Mouse (Mus musculus) liver, embryonic 15.5 days (tissue): ENCODE measurements around the gene Chaf1b. TPM values are rescaled to one million over a fixed set of nuclear protein-coding genes. Genes with fewer than 3 reads are reported as not detected.

Source experiments
- ATAC-seq: fragments of 200-750 bp; cut with Nextera tagmentation; 2 replicates; pipeline ENCODE4 v1.8.0; 2017; ENCODE audit warnings: moderate number of reproducible peaks, mild to moderate bottlenecking, moderate library complexity; ENCODE audit not compliant: insufficient read depth
- H3K27ac ChIP-seq: fragments of 300-500 bp; sonication (generic); replicated peaks from 2 replicates; pipeline ENCODE4 v1.5.1; 2015; ENCODE audit warnings: mild to moderate bottlenecking, inconsistent platforms
- H3K27me3 ChIP-seq: fragments of 300-500 bp; sonication (generic); 2 replicates; pipeline ENCODE4 v1.6.1; 2015; ENCODE audit warnings: mild to moderate bottlenecking, inconsistent platforms
- H3K36me3 ChIP-seq: fragments of 300-500 bp; sonication (generic); replicated peaks from 2 replicates; pipeline ENCODE4 v1.6.1; 2015; ENCODE audit warnings: moderate library complexity, mild to moderate bottlenecking, inconsistent platforms
- H3K4me1 ChIP-seq: fragments of 300-500 bp; sonication (generic); replicated peaks from 2 replicates; pipeline ENCODE4 v1.6.1; 2015; ENCODE audit warnings: inconsistent platforms
- H3K4me2 ChIP-seq: fragments of 300-500 bp; sonication (generic); 2 replicates; pipeline ENCODE4 v1.6.1; 2015; ENCODE audit warnings: moderate library complexity, mild to moderate bottlenecking, inconsistent platforms
- H3K4me3 ChIP-seq: fragments of 300-500 bp; sonication (generic); replicated peaks from 2 replicates; pipeline ENCODE4 v1.5.1; 2015; ENCODE audit warnings: mild to moderate bottlenecking, inconsistent platforms
- H3K9ac ChIP-seq: fragments of 300-500 bp; sonication (generic); 2 replicates; pipeline ENCODE4 v1.6.1; 2015; ENCODE audit warnings: moderate library complexity, mild to moderate bottlenecking, inconsistent platforms
- H3K9me3 ChIP-seq: fragments of 300-500 bp; sonication (generic); replicated peaks from 2 replicates; pipeline ENCODE4 v1.6.1; 2016; ENCODE audit warnings: inconsistent platforms
- WGBS: fragments of 180-500 bp; shearing (Covaris S2); methylation state at CpG from one replicate; pipeline ENCODE4 v1.1.7; 2015; ENCODE audit warnings: mixed read lengths; ENCODE audit not compliant: insufficient replicate concordance; 5-methylcytosine and 5-hydroxymethylcytosine counted together
- polyA plus RNA-seq: library from polyadenylated mRNA; unstranded; fragments of >200 nt; fragmentation: Nextera tagmentation; extraction: Ambion mirVana; gene quantifications from 2 replicates; pipeline ENCODE4 v1.2.1, GENCODE M21; 2015

The Chaf1b gene
- polyA plus RNA-seq, 1 experiment from 2014 or later = 40.3 TPM

DNA sequence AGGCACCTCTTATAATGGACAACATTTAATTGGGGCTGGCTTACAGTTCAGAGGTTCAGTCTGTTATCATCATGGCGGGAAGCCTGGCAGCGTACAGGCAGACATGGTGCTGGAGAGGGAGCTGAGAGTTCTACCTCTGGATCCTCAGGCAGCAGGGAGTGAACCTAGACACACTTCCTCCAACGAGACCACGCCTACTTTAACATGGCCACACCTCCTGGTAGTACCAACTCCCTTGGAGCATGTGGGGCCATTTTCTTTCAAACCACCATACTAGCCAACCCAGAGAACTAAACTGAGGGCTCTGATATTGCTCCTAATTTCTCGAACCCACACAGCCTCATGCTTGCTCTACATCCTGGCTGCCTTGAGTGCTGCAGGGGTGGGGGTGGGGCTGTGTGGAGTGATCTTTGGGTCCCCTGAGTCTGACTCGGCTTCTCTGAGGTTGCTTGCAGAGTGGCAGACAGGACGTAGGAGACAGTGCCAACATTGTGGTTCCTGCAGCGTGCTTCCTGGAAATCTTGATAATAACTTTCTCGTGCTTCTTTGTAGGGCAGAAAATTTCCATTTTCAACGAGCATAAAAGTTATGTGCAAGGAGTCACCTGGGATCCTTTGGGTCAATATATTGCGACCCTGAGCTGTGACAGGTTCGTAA, 7.4 kb downstream of the Chaf1b start:
- no peaks in the 10 kb centered on the region for H3K27me3 ChIP-seq
- 0 out of 2 replicates have a peak, but pooled peaks cover 6% of the 10 kb centered on the region for H3K4me1 ChIP-seq
- H3K36me3 ChIP-seq = peaks cover 98% of the 10 kb centered on the region
- no peak overlapping the region for H3K27ac ChIP-seq
- H3K4me2 ChIP-seq = no peak overlapping the region
- WGBS = 64% methylated on average over 12 of the region's 12 CpGs
- ATAC-seq = no peak
- H3K9me3 ChIP-seq = no peaks in the 10 kb centered on the region
- no peak overlapping the region for H3K4me3 ChIP-seq
- no peak overlapping the region for H3K9ac ChIP-seq

- 80% methylated on average over 5 of the region's 5 CpGs for WGBS
- Histone ChIP-seq H3K27ac (no peak overlapping the region), H3K9ac (no peak overlapping the region), H3K27me3 (no peaks in the 10 kb centered on the region), H3K4me1 (0 out of 2 replicates have a peak, but pooled peaks cover 6% of the 10 kb centered on the region), H3K4me3 (no peak overlapping the region), H3K4me2 (no peak overlapping the region), H3K9me3 (no peaks in the 10 kb centered on the region), H3K36me3 (peaks cover 80% of the 10 kb centered on the region)
- ATAC-seq = no peak
Measured at GRCm38 (mm10) chr16:93893285-93893684, 9.6 kb downstream of the Chaf1b start.

- ATAC-seq = no peak
- no peak overlapping the region for H3K9ac ChIP-seq
- H3K4me1 ChIP-seq = no peaks in the 10 kb centered on the region
- no peak overlapping the region for H3K4me2 ChIP-seq
- no peak overlapping the region for H3K27ac ChIP-seq
- WGBS = 78% methylated on average over 6 of the region's 6 CpGs
- H3K36me3 ChIP-seq = peaks cover 72% of the 10 kb centered on the region
- H3K9me3 ChIP-seq = no peaks in the 10 kb centered on the region
- H3K4me3 ChIP-seq = no peak overlapping the region
- H3K27me3 ChIP-seq = no peaks in the 10 kb centered on the region
Measured at GRCm38 (mm10) chr16:93903027-93903426, 19.3 kb downstream of the Chaf1b start.

GRCm38 (mm10) chr16:93906156-93907014, 22.7 kb downstream of the Chaf1b start:
- Histone ChIP-seq H3K4me3 (no peak overlapping the region), H3K9me3 (no peaks in the 10 kb centered on the region), H3K27me3 (no peaks in the 10 kb centered on the region), H3K4me1 (peaks cover 10% of the 10 kb centered on the region), H3K36me3 (peaks cover 46% of the 10 kb centered on the region), H3K4me2 (no peak overlapping the region), H3K27ac (no peak overlapping the region), H3K9ac (no peak overlapping the region)
- WGBS = 62% methylated on average over 11 of the region's 11 CpGs
- ATAC-seq = no peak

DNA sequence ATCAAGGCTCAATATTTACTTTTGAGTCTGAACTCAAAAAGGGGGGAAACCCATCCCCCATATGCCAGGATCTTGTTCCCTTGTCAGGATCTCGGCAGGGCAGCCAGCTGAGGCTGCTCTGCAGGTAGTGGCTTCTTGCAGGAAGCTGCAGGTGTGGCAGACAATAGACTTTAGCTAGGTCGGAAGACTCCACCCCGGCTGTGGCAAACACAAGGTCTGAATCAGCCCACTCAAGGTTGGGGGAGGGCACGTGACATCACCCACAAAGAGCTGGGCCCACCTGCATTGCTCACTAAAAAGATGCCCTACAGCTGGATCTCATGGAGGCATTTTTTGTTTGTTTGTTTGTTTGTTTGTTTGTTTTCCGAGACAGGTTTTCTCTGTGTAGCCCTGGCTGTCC, 24.1 kb downstream of the Chaf1b start:
- WGBS = 69% methylated on average over 5 of the region's 5 CpGs
- Histone ChIP-seq H3K4me2 (no peak overlapping the region), H3K9ac (no peak overlapping the region), H3K36me3 (peaks cover 33% of the 10 kb centered on the region), H3K27me3 (no peaks in the 10 kb centered on the region), H3K9me3 (no peaks in the 10 kb centered on the region), H3K4me1 (peaks cover 10% of the 10 kb centered on the region), H3K27ac (no peak overlapping the region), H3K4me3 (no peak overlapping the region)
- ATAC-seq = no peak

DNA sequence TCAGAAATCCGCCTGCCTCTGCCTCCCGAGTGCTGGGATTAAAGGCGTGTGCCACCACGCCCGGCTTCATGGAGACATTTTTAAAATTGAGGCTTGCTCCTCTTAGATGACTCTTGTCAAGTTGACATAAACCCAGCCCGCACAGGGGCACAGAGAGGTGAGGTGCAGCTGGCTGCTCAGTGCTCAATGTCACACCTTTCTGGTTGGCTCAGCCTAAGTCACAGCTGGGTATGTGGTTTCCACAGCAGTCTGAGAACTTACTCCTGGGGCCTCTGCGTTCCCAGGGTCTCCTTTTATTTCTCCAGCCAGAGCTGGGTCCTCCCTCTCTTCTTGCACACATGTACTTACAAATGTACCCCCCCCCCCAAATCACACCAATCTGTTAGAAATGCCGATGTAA, 24.5 kb downstream of the Chaf1b start:
- H3K4me3 ChIP-seq = no peak overlapping the region
- no peaks in the 10 kb centered on the region for H3K9me3 ChIP-seq
- H3K36me3 ChIP-seq = peaks cover 28% of the 10 kb centered on the region
- 72% methylated on average over 8 of the region's 8 CpGs for WGBS
- H3K4me1 ChIP-seq = peaks cover 10% of the 10 kb centered on the region
- H3K9ac ChIP-seq = no peak overlapping the region
- no peak overlapping the region for H3K4me2 ChIP-seq
- no peak for ATAC-seq
- no peak overlapping the region for H3K27ac ChIP-seq
- H3K27me3 ChIP-seq = no peaks in the 10 kb centered on the region

- no peak overlapping the region for H3K9ac ChIP-seq
- no peak overlapping the region for H3K4me3 ChIP-seq
- no peaks in the 10 kb centered on the region for H3K9me3 ChIP-seq
- H3K4me2 ChIP-seq = no peak overlapping the region
- H3K27me3 ChIP-seq = no peaks in the 10 kb centered on the region
- peaks cover 22% of the 10 kb centered on the region for H3K36me3 ChIP-seq
- ATAC-seq = no peak
- 62% methylated on average over 3 of the region's 3 CpGs for WGBS
- H3K27ac ChIP-seq = no peak overlapping the region
- peaks cover 10% of the 10 kb centered on the region for H3K4me1 ChIP-seq
Measured at GRCm38 (mm10) chr16:93909936-93910335, 26.2 kb downstream of the Chaf1b start.

- Histone ChIP-seq H3K4me2 (no peak overlapping the region), H3K36me3 (peaks cover 13% of the 10 kb centered on the region), H3K9me3 (no peaks in the 10 kb centered on the region), H3K4me1 (peaks cover 10% of the 10 kb centered on the region), H3K4me3 (no peak overlapping the region), H3K9ac (no peak overlapping the region), H3K27me3 (no peaks in the 10 kb centered on the region), H3K27ac (no peak overlapping the region)
- ATAC-seq = no peak
- WGBS = 56% methylated on average over 28 of the region's 28 CpGs
Measured at GRCm38 (mm10) chr16:93910735-93911665, 27.3 kb downstream of the Chaf1b start.

- ATAC-seq = no peak
- WGBS = 50% methylated on average over 5 of the region's 5 CpGs
- Histone ChIP-seq H3K4me2 (no peak overlapping the region), H3K4me3 (no peak overlapping the region), H3K36me3 (peaks cover 1% of the 10 kb centered on the region; the same call in 1 of the 2 replicates), H3K9ac (no peak overlapping the region), H3K4me1 (peaks cover 10% of the 10 kb centered on the region), H3K9me3 (no peaks in the 10 kb centered on the region), H3K27me3 (no peaks in the 10 kb centered on the region), H3K27ac (no peak overlapping the region)
Measured at GRCm38 (mm10) chr16:93912158-93912557, 28.5 kb downstream of the Chaf1b start.

DNA sequence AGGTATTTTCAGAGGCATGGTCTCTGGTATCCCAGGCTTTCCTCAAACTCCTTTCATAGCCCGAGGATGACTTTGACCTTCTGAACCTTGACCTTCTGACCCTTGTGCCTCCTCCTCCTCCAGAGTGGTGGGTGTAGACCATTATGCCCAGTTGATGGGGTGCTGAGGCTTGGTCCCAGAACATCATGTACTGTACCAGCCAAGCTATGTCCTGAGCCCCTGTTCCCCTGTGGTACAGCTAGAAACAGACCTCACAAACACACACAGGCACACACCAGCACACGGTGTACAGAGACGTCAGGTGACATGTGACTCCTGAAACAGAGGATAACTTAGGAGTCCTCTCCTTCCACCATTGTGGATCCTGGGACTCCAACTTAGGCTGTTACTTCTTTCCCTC, 29.1 kb downstream of the Chaf1b start:
- H3K4me2 ChIP-seq = no peak overlapping the region

More for the DNA sequence above, 29.1 kb downstream of the Chaf1b start:
- no peak overlapping the region for H3K27ac ChIP-seq
- no peaks in the 10 kb centered on the region for H3K36me3 ChIP-seq
- ATAC-seq = no peak
- no peak overlapping the region for H3K9ac ChIP-seq
- H3K9me3 ChIP-seq = no peaks in the 10 kb centered on the region
- no peak overlapping the region for H3K4me3 ChIP-seq
- peaks cover 13% of the 10 kb centered on the region for H3K4me1 ChIP-seq
- 61% methylated on average over 3 of the region's 3 CpGs for WGBS
- H3K27me3 ChIP-seq = no peaks in the 10 kb centered on the region
